Mouse (Mus musculus) heart, embryonic 12.5 days (tissue): ENCODE results near the gene Tubb1. TPM values are rescaled to one million over a fixed set of nuclear protein-coding genes. Genes with fewer than 3 reads are reported as not detected.
A peak's percentile ranks its signal among the peaks of the same experiment; 100 is the strongest.

Experiments used
- ATAC-seq: fragments of 200-750 bp; cut with Nextera tagmentation; 2 replicates; pipeline ENCODE4 v1.8.0; 2017; ENCODE audit warnings: moderate TSS enrichment, moderate library complexity; ENCODE audit not compliant: insufficient number of reproducible peaks, low FRiP score
- H3K27ac ChIP-seq: fragments of 300-500 bp; sonication (generic); 2 replicates; pipeline ENCODE4 v1.5.1; 2016; ENCODE audit warnings: mild to moderate bottlenecking, moderate library complexity; ENCODE audit not compliant: poor library complexity, severe bottlenecking
- H3K27me3 ChIP-seq: fragments of 300-500 bp; sonication (generic); replicated peaks from 2 replicates; pipeline ENCODE4 v1.6.1; 2016; ENCODE audit warnings: mild to moderate bottlenecking, moderate library complexity
- H3K36me3 ChIP-seq: fragments of 300-500 bp; sonication (generic); 2 replicates; pipeline ENCODE4 v1.6.1; 2016; ENCODE audit warnings: mild to moderate bottlenecking, moderate library complexity
- H3K4me1 ChIP-seq: fragments of 300-500 bp; sonication (generic); replicated peaks from 2 replicates; pipeline ENCODE4 v1.6.1; 2016; ENCODE audit warnings: mild to moderate bottlenecking
- H3K4me2 ChIP-seq: fragments of 300-500 bp; sonication (generic); 2 replicates; pipeline ENCODE4 v1.6.1; 2016; ENCODE audit warnings: mild to moderate bottlenecking, moderate library complexity
- H3K4me3 ChIP-seq: fragments of 300-500 bp; sonication (generic); 2 replicates; pipeline ENCODE4 v1.5.1; 2016; ENCODE audit warnings: mild to moderate bottlenecking
- H3K9ac ChIP-seq: fragments of 300-500 bp; sonication (generic); 2 replicates; pipeline ENCODE4 v1.6.1; 2016; ENCODE audit warnings: mild to moderate bottlenecking, moderate library complexity
- H3K9me3 ChIP-seq: fragments of 300-500 bp; sonication (generic); replicated peaks from 2 replicates; pipeline ENCODE4 v1.6.1; 2016; ENCODE audit warnings: mild to moderate bottlenecking, moderate library complexity
- whole genome bisulfite sequencing: fragments of 180-500 bp; shearing (Covaris S2); methylation state at CpG from one replicate; pipeline ENCODE4 v1.1.7; 2016; 5-methylcytosine and 5-hydroxymethylcytosine counted together
- polyA plus RNA-seq: library from polyadenylated mRNA; unstranded; fragments of >200 nt; fragmentation: Nextera tagmentation; extraction: Ambion mirVana; gene quantifications from 2 replicates; pipeline ENCODE4 v1.2.1, GENCODE M21; 2016

The Tubb1 gene
- polyA plus RNA-seq, 1 experiment from 2014 or later, result 7.5 TPM

DNA sequence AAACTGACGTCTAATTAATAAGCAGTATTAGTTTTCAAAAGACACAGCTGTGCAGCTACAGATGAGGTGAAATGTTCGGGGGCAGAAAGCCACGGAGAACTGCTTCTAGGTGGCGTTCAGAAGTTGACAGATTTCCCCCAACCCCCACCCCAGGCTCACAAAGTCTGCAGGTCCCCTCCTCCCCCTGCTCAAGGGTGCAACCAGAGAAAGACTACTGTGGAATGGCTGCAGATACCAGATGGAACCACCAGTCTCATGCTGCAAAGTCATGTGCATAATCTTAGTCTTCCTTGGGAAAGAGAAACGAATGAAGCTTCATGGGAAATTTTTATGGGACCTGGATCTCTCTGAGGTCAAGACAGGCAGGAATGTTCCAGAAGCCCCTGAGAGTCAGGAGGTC, 51.8 kb downstream of the Tubb1 start:
- Histone ChIP-seq H3K4me2 (peak overlapping the region; percentile 50; the same call in 1 of the 2 replicates), H3K27me3 (no peaks in the 10 kb centered on the region)

DNA sequence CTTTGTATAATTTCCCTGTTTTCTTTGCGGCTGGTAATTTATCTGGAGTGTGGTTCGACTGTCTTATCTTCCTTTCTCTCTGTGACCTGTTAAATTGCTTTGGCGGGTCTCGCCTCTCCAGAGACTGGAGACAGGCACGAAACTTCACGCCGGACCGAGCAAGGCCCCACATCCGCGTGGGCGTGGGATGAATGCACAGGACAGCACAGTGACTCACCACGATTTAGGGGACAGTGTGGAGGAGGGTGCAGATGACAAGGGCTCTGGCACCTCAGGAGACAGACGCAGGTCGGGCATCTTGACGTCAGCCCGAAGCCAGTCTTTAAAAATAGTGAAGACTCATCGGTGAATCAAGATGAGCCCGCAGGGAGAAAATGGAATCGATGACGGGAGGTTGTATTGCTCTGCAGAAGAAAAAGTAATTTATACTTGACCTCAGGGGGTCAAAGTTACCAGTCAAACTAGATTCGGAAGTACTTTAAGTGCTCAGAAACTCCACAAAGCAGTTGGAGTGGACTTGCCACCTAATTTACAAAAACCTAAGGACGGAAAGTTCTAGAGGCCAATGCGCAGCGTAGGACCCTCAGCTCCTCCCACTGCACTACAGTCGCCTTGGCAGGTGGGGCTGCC, 52.5 kb downstream of the Tubb1 start:
- no peaks in the 10 kb centered on the region for H3K36me3 ChIP-seq
- H3K27ac ChIP-seq, result no peak overlapping the region
- 0 out of 2 replicates have a peak, but pooled peaks have one; percentile 42 for ATAC-seq
- no peak overlapping the region for H3K9ac ChIP-seq
- H3K9me3 ChIP-seq, result 0 out of 2 replicates have a peak, but pooled peaks cover 3% of the 10 kb centered on the region
- H3K27me3 ChIP-seq, result no peaks in the 10 kb centered on the region
- H3K4me3 ChIP-seq, result no peak overlapping the region
- WGBS, result 51% methylated on average over 25 of the region's 25 CpGs
- peaks cover 7% of the 10 kb centered on the region; the same call in 1 of the 2 replicates for H3K4me1 ChIP-seq
- peak overlapping the region; percentile 50 for H3K4me2 ChIP-seq

More for the DNA sequence above, 51.8 kb downstream of the Tubb1 start:
- Histone ChIP-seq H3K9me3 (0 out of 2 replicates have a peak, but pooled peaks cover 3% of the 10 kb centered on the region), H3K9ac (no peak overlapping the region), H3K4me1 (peaks cover 7% of the 10 kb centered on the region; the same call in 1 of the 2 replicates), H3K36me3 (no peaks in the 10 kb centered on the region), H3K27ac (no peak overlapping the region), H3K4me3 (no peak overlapping the region)
- WGBS, result 56% methylated on average over 5 of the region's 5 CpGs
- ATAC-seq, result no peak

Other genes starting within 250 kb of the Tubb1 start
- 1,446 and 1,448 TPM in 2 replicates for gene Gnas, start 166.4 kb upstream of the Tubb1 start, polyA plus RNA-seq
- gene Gm20721, start 104.0 kb upstream of the Tubb1 start, polyA plus RNA-seq, result 8.9 and 9.8 TPM in 2 replicates
- gene Nelfcd, start 34.9 kb upstream of the Tubb1 start, polyA plus RNA-seq, result 89.3 and 94.0 TPM in 2 replicates
- 95.9 and 101 TPM in 2 replicates for gene Ctsz, start 11.7 kb upstream of the Tubb1 start, polyA plus RNA-seq
- gene Atp5e, start 13.4 kb downstream of the Tubb1 start, polyA plus RNA-seq, result 1,038 and 1,054 TPM in 2 replicates
- 136 and 137 TPM in 2 replicates for gene Prelid3b, start 22.4 kb downstream of the Tubb1 start, polyA plus RNA-seq
- not detected in 2 replicates for gene Zfp831, start 192.8 kb downstream of the Tubb1 start, polyA plus RNA-seq